Mouse (Mus musculus) CD4-positive, CD25-positive, alpha-beta regulatory T cell, adult 4 months (primary cell): ENCODE measurements around the gene Msantd1. TPM values are rescaled to one million over a fixed set of nuclear protein-coding genes. Genes with fewer than 3 reads are reported as not detected.
A peak's percentile ranks its signal among the peaks of the same experiment; 100 is the strongest.
"Not testable (repeated sequence)": the region's sequence is repeated elsewhere in the genome, so short reads cannot be mapped to it uniquely, and the experiment has no call there.

ENCODE experiments used
- ATAC-seq: one replicate; pipeline ENCODE4 v1.8.0; 2017
- polyA plus RNA-seq, 2 experiments: library from polyadenylated mRNA; unstranded; fragments of 100-300 nt; shearing (Covaris generic); gene quantifications; one replicate each; pipeline ENCODE4 v1.2.1; 2017

Gene Msantd1
- polyA plus RNA-seq: 1 to 10 TPM; 1.6 to 2.0 TPM

DNA sequence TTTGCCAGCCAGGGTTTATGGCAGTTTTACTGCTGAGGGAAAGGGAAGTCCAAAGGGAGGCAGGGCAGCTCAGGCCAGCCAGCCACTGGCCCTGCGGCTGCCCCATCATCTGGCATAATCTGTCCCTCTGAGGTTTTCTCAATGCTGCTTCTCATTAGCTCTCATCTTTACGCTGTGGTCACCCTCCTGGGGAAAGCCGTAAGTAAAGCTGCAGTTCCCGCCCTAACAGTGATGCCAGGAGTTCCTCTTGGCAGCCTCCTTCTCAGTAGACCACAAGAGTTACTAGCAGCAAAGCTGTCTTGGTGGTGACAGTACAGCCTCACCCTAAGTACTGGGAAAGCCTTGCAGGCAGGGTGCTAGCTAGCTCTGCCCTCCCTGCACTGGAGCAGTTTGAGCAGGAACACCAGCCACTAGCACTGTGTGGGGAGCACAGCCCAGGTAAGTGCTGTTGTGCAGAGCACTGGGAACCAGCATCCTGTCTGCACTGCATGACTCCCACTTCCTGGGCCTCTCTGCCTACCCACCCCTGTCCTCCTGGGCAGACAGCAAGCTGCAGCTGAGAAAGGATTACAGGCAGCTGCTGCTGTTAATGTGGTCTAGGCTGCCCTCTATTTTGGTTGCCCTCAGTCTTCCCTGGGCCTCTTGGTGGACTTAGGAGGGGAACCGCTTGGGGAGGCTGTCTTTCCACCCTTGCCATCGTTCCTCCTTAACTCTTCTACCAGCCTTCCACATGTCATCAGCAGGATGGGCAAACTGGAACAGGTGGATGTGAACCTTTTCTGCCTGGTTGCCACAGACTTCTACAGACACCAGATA, at the start of gene Msantd1:
TSS of gene Msantd1 (plus strand) at position 103 of the 816 bp plus-strand sequence.
- no peak for ATAC-seq

DNA sequence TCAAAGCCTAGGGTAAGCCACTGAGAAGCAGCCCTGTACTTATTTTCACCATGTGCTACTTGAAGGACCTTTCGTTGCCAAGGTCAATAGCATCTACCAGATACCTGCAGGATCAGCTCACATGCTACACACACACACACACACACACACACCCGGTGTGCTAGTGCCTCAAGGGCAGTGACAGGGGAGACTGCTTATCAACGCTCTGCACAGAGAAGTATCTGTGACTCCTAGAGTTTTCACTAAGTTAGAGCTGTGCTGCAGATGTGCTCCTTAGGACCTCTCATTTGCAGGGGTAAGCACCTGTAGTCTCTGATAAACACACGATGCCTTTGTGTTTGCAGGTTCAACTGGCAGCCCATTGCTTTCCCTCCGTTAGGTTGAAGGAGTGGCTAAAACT, 42.4 kb upstream of the Msantd1 start:
- no peak for ATAC-seq

DNA sequence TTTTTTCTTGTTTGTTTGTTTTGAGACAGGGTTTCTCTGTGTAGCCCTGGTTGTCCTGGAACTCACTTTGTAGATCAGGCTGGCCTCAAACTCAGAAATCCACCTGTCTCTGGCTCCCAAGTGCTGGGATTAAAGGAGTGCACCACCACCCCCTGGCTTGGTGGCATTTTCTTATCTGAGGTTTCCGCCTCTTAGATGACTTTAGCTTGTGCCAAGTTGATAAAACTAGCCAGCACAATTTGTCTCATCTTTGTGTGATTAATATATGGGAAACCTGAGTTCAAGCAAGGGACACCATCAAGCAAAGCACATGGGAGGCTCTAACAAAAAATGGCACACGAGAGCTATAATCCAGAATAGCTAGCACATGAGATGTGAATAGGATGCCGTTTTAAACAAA, 27.5 kb upstream of the Msantd1 start:
- ATAC-seq: not testable (repeated sequence)

DNA sequence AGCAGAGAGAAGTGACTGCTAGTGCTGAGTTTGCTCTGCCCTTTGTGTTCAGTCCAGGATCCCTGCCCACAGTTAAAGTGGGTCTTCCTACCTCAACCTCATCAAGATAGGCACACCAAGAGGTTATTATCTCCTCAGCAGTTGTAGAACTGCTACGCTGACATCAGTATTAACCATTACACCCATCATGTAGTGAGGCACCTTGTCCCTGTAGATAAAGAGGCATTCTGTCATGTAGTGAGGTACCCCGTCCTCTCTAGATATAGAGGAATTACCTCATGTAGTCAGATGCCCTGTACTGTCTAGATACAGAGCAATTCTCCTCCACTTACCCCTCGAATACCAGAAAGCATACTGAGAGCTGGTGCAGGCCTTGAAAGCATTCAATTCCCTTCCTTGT, 26.8 kb upstream of the Msantd1 start:
- ATAC-seq: no peak

DNA sequence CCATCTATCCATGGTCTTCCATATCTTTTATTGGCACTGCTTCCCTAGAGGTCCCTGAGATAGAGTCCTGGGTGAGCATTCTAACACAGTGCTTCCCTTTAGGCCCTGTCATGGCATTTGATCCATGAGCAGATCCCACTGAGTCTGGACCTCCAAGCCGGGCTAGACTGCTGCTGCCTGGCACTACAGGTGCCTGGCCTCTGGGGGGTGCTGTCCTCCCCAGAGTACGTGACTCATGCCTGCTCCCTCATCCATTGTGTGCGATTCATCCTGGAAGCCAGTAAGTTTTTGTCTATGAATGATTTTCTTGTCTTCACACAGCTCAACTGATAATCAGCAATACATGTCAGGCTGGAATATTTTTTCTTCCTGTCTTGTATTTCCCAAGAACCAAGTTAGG, 22.6 kb upstream of the Msantd1 start:
- ATAC-seq: no peak

DNA sequence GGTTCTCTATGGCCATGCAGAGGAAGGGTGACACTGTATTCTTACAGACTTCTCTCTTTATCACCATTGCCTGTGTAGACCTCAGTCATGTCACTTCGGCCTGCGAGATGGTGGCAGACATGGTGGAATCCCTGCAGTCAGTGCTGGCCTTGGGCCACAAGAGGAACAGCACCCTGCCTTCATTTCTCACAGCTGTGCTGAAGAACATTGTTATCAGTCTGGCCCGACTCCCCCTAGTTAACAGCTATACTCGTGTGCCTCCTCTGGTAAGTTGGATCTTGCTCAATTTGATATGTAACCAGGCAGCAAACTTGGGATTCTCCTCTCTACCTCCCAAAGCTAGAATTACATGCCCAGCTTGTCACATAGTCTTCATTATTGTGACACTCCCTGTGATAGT, 18.6 kb upstream of the Msantd1 start:
- no peak for ATAC-seq

DNA sequence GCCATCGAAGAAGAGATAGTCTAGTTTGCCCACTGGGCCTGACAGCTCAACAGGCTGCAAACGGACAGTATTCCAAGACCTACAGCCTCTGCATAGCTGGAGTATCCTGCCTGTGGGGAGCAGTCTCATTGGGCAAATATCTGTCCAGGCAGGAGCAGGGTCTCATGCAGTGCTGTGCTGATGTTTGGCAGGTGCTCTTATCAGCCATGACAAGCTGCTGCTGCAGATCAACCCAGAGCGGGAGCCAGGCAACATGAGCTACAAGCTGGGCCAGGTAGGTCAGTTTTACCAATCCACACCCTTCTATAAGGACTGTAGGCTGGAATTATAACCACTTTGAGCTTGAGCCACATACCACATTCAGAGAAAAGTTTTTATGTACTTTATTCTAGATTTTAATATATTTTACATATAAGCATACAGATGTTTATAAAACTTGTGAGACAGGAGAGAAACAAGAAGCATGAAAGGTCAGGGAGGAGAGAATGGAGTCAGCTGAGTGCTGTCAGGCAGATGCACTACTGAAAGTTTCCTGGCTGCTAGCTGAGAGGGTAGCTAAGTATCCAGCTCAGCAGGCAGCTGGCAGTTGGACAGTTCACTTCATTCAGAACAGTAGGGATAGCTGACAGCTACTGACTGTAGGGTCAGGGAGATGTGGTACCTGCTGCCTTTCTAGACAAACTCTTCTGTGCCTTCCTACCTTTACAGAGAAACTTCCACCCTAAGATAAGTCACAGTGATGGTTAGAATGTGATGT, 10.9 kb upstream of the Msantd1 start:
- ATAC-seq: no peak

DNA sequence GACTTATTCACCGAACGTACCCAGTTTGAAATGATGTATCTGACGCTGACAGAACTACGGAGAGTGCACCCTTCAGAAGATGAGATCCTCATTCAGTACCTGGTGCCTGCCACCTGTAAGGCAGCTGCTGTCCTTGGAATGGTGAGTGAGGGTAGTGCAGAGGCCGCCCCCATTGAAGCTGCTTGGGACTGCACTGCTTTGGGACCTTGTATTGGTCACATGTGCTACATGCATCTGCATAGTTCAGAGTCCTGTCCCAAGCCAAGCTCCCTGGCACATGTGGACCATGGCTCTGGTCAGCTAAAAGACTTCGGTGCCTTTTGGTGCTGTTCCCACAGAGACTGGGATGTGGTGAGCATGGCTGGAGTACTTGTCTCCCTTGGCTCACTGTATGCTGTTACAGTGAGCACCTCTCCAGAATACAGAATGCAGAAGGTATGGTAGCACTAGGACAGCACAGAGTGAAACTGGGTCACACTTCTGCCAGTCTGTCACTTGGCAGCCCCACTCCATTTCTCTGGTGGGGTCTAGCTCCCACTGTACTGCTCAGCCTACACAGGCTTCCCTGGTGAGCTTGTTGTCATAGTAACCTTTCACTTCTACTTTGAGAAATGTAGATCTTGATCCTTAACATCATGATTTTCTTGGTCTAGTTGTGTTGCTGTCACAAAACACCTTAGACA, 7.9 kb upstream of the Msantd1 start:
- ATAC-seq: no peak

DNA sequence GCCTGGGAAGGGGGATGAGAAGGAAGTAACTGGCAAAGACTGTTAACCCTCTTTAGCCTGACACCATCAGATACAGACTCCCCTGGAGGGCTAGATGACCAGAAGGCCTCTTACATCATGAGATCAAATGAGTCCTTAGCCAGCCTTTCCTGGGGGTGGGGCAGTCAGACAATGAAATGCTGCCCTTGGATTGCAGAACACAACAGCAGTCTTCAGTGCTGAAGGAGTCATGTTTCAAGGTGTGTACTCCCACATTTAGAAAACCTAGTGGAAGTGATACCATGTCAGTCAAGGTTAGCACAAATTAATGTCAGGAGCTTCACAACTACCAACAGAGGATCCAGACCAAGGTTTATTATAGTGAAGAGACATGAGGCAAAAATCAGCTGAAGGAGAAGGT, 5.4 kb upstream of the Msantd1 start:
- ATAC-seq: no peak

DNA sequence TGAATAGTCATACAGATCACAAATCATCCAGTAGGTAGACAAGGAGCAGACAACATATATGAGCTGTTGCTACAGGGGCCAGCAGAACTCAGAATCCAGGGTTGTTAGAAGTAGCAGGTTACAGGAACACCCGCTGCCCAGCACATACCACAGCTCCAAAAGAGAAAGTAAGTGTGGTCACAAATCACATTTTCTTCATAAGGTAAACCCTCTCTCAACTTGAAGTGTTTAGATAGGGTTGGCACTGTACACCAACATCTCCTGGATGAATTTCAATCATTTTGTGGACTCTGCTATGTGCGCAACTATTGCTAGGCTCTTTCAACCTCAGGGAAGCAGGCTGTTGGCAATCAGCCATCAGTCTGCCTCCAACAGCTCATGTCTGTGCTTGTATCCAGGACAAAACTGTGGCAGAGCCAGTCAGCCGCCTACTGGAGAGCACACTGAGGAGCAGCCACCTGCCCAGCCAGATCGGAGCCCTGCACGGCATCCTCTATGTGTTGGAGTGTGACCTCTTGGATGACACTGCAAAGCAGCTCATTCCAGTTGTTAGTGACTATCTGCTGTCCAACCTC, 4.9 kb upstream of the Msantd1 start:
- no peak for ATAC-seq

DNA sequence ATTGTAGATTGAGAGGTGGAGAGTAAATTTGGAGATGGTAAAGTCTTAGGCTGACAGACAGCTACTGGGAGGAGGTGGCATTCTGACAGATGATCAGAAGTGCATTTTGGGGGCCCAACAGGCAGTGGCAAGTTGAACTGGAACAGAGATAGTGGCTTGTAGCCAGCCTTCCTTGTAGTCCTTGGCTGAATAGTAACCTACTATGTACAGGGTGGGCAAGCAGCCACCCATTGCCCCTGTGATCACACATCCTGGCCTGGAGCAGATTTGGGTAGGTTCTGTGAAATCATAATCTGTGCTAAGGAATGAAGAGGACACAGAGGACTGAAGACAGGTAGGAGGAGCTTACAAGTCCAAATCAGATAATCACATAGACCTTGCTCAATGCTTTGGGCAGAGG, 3.4 kb upstream of the Msantd1 start:
- no peak for ATAC-seq

DNA sequence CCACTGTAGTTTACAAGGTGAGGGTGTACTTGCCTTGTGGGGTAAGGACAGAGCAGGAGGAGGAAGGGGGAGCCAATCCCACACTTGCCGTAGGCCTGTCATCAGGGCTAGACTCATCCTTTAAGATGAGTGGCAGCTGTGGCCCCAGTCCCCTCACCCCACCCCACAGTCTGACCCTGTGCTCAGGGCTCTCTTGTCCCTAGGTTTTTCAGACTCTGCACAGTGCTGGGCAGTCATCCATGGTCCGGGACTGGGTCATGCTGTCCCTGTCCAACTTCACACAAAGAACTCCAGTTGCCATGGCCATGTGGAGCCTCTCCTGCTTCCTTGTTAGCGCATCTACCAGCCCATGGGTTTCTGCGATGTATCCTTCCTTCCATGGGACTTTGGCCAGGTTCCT, 582 bp upstream of the Msantd1 start:
- no peak for ATAC-seq

DNA sequence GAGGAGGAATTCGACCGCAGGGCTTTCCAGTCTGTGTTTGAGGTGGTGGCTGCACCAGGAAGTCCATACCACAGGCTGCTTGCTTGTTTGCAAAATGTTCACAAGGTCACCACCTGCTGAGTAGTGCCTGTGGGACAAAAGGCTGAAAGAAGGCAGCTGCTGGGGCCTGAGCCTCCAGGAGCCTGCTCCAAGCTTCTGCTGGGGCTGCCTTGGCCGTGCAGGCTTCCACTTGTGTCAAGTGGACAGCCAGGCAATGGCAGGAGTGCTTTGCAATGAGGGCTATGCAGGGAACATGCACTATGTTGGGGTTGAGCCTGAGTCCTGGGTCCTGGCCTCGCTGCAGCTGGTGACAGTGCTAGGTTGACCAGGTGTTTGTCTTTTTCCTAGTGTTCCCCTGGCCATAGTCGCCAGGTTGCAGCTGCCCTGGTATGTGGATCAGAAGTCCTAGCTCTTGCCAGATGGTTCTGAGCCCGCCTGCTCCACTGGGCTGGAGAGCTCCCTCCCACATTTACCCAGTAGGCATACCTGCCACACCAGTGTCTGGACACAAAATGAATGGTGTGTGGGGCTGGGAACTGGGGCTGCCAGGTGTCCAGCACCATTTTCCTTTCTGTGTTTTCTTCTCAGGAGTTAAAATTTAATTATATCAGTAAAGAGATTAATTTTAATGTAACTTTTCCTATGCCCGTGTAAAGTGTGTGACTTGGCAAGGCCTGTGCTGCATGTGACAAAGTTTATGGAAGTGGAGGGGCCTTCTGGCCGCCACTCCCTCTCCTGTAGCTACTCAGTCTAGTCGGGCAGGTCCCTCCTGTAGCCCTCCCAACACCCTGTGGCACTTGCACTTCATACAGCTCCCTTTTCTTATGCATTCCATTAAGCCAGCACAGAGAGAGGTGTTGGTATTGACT, 1.2 kb downstream of the Msantd1 start:
- no peak for ATAC-seq

DNA sequence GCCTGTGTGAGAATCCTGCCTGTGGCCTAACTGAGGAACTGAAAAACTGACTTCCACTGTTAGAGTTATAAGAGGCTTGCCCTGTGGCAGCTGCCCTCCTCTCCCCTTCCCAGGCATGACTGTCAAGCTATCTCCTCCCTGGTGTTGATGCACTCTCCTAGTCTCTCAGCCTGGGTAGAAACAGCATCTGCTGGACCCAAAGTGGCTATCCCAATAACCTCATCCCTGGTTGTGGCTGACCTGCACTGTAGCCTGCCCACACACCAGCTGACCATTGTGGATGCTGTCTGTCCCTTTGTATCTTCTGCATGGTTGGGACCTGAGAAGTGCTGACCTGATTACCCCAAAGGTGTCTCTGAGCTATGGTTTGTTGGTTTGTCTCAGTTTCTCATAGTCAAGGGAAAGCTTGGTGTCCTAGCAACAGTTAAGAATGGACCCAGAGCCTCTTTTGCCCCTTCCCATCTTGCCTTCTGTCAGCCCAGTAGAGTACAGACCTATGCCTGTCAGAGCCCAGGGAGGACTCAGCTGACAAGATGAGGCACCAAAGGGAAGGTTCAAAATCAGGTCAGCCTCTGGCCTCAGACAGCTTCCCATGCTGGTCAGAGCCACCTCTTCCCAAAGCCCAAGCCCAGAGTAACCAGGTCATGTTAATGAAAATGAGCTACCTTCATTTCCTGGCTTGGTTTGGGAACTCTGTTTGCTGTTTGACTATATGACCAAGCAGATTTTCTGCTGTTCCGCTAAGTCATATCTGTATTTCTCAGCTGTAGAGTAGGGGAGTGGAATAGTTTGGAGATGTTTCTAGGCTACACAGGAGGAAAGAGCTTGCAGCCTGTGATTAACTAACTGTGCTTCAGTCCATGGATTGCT, 2.1 kb downstream of the Msantd1 start:
- ATAC-seq: no peak

DNA sequence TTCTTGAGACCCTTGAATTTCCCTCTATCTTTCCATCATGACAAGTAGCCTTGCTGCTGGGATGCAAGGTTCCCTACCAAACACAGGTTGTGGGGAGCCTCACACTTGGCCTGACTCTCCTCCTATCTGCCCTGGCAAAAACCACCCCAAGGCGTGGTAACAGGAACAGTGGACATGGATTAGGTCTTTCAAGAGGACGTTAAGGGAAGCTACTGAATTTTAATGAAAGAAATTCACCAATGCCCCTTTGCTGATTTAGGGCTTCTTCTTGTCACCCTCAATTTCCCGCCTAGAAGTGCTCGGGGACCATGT, 2.6 kb downstream of the Msantd1 start:
- ATAC-seq: no peak

DNA sequence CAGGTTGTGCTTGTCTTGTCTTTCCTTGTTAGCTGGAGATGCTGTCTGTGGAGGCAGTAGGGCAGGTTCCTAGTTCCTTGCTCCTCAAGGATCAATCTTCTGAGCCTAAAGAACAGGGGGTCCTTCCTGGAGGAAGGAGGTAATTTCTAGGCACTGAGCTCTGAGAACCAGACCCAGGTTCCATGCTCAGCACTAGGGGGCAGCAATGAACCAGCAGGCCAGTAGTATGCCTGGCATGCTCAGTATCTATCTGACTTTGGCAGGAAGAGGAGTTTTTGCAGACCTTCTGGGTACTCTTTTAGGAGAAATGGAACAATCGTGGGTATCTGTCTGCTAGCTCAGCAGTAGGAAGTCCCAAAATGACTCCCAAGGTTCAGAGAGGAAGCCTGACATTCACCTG, 8.0 kb downstream of the Msantd1 start:
- peak; percentile 61 for ATAC-seq

DNA sequence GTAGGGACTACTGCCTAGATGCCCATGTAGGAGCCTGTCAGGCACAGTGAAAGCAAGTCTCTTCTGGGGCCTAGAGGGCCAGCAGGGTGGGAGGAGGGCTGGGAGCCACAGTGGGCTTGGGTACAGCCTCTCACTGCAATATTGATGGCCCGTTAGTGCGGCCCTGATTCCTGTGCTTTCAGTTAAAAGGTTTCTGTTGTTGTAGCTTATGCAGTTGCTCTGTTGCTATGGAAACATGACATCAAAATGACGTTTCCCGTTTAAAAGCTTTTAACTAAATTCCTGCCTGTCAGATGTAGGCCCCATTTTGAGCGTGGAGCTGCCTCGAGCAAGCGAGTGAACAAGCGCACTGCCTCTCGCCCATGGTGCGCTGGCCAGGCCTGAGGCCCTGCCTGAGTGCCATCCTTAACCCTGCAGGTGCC, 9.4 kb downstream of the Msantd1 start:
- ATAC-seq: no peak

DNA sequence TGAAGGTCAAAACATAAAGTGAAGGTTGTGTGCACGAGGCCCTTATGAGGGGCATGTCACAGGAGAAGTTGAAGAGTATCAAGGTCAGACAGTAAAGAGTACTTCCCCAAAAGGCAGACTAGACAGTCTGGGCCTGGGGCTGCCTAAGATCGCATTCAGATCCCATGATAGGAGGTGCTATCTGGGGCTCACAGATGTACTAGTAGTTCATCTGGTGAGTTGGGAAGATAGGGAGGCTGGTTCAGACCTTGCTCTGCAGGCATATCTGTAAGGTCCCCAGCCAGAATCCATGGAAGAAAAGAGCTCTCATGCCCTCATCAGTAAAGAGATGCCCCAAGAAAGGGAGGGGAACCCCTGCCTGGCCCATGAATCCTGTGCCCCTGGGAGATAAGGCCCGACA, 11.0 kb downstream of the Msantd1 start:
- no peak for ATAC-seq

DNA sequence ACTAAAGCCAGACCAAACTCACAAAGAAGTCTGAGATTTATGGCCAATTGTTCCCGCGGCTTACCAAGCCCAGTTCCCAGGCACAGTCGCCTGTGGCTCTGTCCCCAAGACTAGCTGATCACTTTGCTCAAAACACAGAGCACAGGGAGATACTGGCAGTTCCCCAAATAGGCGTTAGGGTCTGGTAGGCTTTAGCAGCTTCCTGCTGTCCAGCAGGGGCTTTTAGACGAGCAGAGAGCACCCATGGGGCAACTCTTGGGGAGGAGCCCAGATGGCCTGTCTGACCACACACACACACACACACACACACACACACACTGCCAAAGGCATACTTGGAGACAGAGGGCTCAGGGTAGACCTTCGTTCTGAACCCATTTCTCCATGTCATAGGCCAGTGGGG, 14.7 kb downstream of the Msantd1 start:
- no peak for ATAC-seq

DNA sequence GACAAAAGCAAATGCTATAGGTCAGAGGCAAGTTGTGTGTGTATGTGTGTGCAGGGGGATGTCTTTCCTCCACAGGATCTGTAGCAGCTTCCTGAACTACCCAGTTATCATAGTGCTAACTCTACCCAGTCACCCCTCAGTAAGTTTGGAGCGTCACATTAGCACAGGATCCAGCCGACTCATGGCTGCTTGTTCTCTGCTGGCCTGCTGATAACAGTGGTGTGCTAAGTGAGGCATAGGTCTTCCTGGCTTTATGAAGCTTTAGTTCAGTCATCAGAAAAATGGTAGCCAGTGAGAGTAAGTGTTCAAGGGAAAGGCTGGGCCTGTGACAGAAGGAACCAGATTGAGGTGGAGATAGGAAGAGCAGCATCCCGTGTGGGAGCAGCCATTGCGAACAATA, 16.1 kb downstream of the Msantd1 start:
- ATAC-seq: no peak

DNA sequence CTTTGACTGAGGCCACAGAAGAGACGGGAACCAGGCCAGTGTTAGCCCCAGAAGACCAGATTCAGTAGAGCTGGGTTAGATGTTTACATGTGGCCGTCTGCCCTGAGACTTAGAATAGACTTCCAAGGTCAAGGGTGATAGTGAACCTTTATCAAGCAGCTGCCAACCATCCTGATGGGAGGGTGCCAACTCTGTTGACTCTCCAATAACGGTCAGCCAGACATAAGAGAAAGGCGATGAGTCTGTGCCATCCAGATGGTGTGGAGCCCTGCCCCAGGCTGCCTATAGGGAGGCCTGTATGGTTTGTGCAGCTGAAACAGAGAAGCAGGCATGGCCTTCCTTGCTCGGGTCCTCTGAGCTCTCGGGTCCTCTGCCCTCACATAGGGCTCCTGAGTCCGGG, 16.7 kb downstream of the Msantd1 start:
- ATAC-seq: no peak
